Mouse (Mus musculus) erythroblast, embryonic 14.5 days (primary cell): ENCODE measurements around the gene Nme4. TPM values are rescaled to one million over a fixed set of nuclear protein-coding genes. Genes with fewer than 3 reads are reported as not detected.
"Not testable (repeated sequence)": the region's sequence is repeated elsewhere in the genome, so short reads cannot be mapped to it uniquely, and the experiment has no call there.

Source experiments
- H3K27me3 ChIP-seq: 2 replicates; pipeline ENCODE4 v1.6.1; 2012; ENCODE audit warnings: inconsistent platforms; ENCODE audit not compliant: control insufficient read depth
- H3K36me3 ChIP-seq: 2 replicates; pipeline ENCODE4 v1.6.1; 2012; ENCODE audit warnings: mild to moderate bottlenecking, inconsistent platforms; ENCODE audit not compliant: control insufficient read depth
- H3K4me1 ChIP-seq: 2 replicates; pipeline ENCODE4 v1.6.1; 2012; ENCODE audit warnings: inconsistent platforms; ENCODE audit not compliant: control insufficient read depth
- H3K4me3 ChIP-seq: replicated peaks from 2 replicates; pipeline ENCODE3; 2012; ENCODE audit warnings: moderate library complexity, mild to moderate bottlenecking, inconsistent platforms
- H3K9me3 ChIP-seq: 2 replicates; pipeline ENCODE4 v1.6.1; 2012; ENCODE audit warnings: low read length, inconsistent platforms, mixed read lengths; ENCODE audit not compliant: control insufficient read depth
- GATA1 ChIP-seq: IDR thresholded peaks from 2 replicates; pipeline ENCODE4 v1.6.1; 2012; ENCODE audit warnings: low read length, inconsistent platforms, mixed read lengths
- TAL1 ChIP-seq: IDR thresholded peaks from 3 replicates; pipeline ENCODE4 v1.6.1; 2012; ENCODE audit warnings: low read length, inconsistent platforms, mixed read lengths
- polyA plus RNA-seq: library from polyadenylated mRNA; stranded (reverse); fragments of >175 nt; gene quantifications from 2 replicates; pipeline ENCODE4 v1.2.3, GENCODE M21; 2012

The Nme4 gene
- polyA plus RNA-seq, 1 experiment, result 9.0 TPM

DNA sequence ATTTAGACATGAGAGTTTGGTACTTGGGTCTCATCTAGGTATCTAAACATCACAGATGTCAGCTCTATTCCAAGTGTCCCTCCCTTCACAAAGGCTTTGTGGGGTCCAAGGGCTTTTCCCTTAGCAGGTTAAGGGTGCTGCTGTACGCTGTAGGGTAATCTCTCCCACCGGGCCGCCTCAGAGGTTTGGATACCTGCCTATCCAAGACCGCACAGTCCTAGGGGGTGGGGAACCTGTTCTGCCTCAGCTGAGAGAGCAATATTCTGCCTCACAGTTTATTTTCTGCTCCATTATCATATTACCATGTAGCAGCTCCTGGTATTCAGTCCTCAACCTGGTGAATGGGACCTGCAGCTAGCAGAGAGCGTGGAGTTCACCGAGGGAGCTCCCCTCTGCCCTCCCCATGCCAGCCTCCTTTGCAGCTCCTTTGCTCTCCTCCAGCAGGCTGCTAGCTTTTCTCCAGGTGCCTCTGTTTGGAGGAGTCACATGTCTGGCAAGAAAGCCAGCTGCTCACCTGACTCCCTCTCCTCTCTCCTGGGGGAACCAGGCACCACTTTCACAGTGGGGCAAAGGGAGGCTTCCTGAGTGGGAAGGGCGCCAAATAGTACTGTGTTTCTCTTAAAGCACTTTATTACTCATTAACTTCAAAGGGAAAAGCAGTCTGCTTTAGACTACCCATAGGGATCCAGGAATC lies 19.9 kb upstream of the Nme4 start:
- Histone ChIP-seq H3K4me1 (peaks cover 26% of the 10 kb centered on the region), H3K4me3 (no peak overlapping the region), H3K27me3 (peaks cover 65% of the 10 kb centered on the region), H3K9me3 (no peaks in the 10 kb centered on the region), H3K36me3 (no peaks in the 10 kb centered on the region)
- TF ChIP-seq GATA1 (no peak), TAL1 (no peak)

DNA sequence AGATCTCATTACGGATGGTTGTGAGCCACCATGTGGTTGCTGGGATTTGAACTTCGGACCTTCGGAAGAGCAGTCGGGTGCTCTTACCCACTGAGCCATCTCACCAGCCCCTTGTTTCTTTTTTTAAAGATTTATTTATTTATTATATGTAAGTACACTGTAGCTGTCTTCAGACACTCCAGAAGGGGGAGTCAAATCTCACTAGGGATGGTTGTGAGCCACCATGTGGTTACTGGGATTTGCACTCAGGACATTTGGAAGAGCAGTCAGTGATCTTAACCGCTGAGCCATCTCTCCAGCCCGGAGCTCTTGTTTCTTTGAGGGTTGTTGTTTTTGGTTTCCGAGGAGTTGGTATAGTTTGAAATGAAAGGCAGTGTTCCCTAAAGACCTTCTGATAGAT lies 19.1 kb upstream of the Nme4 start:
- H3K4me1 ChIP-seq, result peaks cover 18% of the 10 kb centered on the region
- not testable (repeated sequence) for H3K36me3 ChIP-seq, H3K4me3 ChIP-seq, H3K9me3 ChIP-seq
- H3K27me3 ChIP-seq, result peaks cover 71% of the 10 kb centered on the region

DNA sequence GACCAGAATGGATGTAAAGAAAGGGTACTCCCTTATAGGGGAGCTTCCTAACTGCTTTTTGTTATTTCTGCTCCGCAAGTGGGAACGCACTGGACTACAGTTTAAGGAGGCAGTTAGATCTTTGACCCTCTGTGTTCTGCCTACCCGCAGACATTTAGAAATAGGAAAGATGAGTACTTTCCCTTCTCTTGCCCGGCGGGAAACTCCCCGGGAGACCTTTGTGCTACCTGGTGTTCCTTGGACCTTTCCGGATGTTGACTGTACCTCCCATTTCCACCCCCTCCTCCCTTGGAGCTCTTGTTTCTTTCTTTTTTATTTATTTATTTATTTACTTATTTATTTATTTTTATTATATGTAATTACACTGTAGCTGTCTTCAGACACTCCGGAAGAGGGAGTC lies 18.7 kb upstream of the Nme4 start:
- Histone ChIP-seq H3K9me3 (no peaks in the 10 kb centered on the region), H3K27me3 (peaks cover 74% of the 10 kb centered on the region), H3K4me1 (peaks cover 18% of the 10 kb centered on the region), H3K4me3 (peak overlapping the region; percentile 71), H3K36me3 (no peaks in the 10 kb centered on the region)
- no peak for TF ChIP-seq TAL1
- no peak for TF ChIP-seq GATA1

DNA sequence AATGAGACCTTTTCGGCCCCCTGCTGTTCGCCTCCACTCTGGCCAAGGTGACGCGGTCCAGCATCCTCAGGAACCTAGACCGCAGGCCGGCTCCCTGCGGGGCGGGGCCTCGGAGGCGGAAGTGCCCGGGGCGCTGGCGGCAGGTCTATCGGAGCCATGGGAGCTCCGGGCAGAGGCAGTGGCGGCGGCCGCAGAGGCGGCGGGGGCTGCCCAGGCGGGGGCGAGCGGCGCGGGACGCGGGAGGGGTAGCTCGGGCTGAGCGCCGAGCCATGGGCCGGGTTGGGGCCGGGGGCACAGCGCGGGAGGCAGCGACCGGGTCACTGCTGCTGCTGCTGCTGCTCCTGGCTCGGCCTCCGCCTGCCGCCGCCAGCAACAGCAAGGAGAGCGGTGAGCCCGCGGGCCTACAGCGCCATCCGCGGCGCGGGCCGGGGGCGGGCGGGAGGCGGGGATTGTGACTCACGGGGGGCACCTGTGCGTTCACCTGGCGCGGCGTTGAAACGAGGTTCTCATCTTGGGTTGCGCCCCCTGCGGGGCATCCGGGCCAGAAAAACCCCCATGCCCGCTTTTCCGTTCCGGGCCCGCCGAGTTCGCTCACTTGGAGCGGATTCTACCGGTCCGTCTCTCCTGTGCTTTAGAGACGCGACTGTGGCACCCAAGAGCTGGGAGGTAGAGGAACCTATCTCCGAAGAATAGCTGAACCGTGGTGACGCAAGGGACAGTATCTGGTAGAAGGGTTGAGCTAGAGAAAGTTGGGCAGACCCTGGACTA lies 18.0 kb upstream of the Nme4 start, which contains the start of gene Tmem8:
Tmem8 (plus strand) TSS at position 119 of the 768 bp plus-strand sequence.
- Histone ChIP-seq H3K4me1 (peaks cover 18% of the 10 kb centered on the region), H3K27me3 (peaks cover 76% of the 10 kb centered on the region), H3K4me3 (peak within 1 kb of the TSS; percentile 71), H3K9me3 (no peaks in the 10 kb centered on the region), H3K36me3 (no peaks in the 10 kb centered on the region)
- TF ChIP-seq TAL1, result no peak
- TF ChIP-seq GATA1, result no peak

DNA sequence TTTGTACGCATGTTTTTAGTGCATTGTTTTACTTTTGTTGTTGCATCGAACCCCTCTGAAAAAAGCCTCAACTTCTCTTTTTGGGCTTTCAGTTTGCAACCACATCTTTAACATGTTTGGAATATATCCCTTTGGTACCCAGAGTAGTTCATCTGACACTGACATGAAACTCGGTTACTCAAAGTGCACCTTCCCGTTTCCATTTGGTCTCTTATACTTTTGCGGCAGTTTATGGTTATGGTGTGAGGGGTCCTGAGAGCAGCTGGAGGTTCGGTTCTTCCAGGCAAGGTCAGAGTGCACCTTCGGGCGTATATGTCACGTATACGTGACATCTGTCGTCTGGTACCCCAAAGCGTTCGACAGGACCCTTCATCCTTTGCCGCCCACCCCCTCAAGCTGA lies 17.3 kb upstream of the Nme4 start:
- Histone ChIP-seq H3K36me3 (no peaks in the 10 kb centered on the region), H3K4me3 (peak overlapping the region; percentile 71), H3K27me3 (peaks cover 76% of the 10 kb centered on the region), H3K4me1 (peaks cover 18% of the 10 kb centered on the region), H3K9me3 (no peaks in the 10 kb centered on the region)
- TF ChIP-seq TAL1, result no peak
- TF ChIP-seq GATA1, result no peak

DNA sequence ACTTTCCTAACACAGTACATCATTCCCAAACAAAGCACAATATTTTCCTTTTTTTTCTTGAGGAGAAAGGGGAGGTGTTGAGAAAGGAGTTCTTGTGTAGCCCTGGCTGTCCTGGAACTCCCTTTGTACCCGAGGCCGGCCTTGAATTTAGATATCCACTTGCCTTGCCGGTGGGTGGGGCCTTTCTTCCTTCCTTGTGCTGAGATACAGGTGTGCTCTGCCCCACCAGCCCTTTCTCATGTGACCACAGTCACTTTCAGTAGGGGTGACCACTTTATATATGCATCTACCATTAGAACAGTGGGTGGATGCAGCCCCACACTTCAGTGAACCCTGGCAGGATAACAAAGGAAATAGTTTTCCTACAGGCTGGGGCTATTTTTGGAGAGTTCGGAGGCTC lies 16.3 kb upstream of the Nme4 start:
- Histone ChIP-seq H3K9me3 (no peaks in the 10 kb centered on the region), H3K36me3 (no peaks in the 10 kb centered on the region), H3K4me3 (no peak overlapping the region), H3K27me3 (peaks cover 71% of the 10 kb centered on the region), H3K4me1 (peaks cover 18% of the 10 kb centered on the region)
- TF ChIP-seq TAL1, result no peak
- TF ChIP-seq GATA1, result no peak

DNA sequence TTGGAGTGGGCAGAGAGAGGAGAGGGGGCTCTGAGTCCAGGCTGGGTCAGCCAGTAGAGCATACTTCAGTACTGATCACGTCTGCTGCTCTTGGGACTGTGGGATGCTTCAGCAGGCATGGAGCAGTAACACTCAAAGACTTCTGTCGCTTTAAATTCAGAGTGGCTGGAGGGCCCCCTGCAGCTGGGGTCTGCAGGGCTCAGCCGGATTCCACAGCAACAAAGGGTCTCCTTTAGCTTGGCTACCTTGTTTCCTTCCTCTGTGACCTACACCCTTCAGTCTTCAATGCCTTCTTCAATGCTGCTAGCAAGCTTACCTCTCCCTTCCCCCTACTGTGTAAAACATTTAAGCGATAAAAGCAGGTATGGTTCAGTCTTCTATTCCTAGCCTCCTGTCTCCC lies 15.6 kb upstream of the Nme4 start:
- TF ChIP-seq GATA1 (no peak), TAL1 (no peak)

DNA sequence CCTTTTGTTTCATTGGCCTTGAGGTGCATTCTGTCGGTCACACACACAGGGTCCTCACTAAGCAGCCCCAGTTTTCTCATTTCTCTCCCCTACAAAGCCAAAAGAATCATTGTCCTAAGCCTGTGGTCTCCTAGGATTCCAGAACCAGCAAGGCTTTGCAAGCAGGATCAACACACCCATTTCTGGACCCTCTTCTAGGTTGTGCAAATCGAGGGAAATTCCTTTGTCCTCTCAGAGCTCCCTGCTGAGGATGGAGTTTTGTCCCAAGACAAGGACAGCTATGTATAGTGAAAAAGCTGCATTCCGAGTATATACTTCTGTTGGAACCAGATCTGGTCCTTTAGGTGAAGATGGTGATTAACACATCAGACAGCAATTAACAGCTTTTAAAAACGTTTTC lies 14.8 kb upstream of the Nme4 start:
- Histone ChIP-seq H3K36me3 (no peaks in the 10 kb centered on the region), H3K4me3 (no peak overlapping the region), H3K4me1 (peaks cover 18% of the 10 kb centered on the region), H3K27me3 (peaks cover 59% of the 10 kb centered on the region), H3K9me3 (no peaks in the 10 kb centered on the region)
- no peak for TF ChIP-seq TAL1
- no peak for TF ChIP-seq GATA1

More for the DNA sequence above, 15.6 kb upstream of the Nme4 start:
- no peaks in the 10 kb centered on the region for H3K9me3 ChIP-seq
- H3K4me1 ChIP-seq, result peaks cover 18% of the 10 kb centered on the region
- no peaks in the 10 kb centered on the region for H3K36me3 ChIP-seq
- peaks cover 67% of the 10 kb centered on the region for H3K27me3 ChIP-seq
- no peak overlapping the region for H3K4me3 ChIP-seq

DNA sequence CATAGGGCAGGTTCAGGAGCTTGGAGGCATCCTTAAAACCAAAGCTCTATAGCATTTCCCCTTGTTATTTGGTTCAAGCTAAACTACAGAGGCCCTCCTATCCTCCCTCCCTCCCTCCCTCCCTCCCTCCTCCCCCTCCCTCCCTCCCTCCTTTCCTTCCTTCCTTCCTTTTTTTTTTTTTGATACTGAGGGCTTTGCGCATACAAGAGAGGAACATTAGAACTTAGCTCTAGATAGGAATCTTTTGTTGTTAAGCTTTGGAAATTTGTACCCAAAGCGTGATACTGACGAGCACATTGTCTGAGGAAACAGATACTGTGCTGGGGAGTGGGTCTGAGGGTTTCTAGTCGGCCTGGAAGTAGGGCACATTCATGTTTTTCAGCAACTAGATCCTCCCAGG lies 10.2 kb upstream of the Nme4 start:
- no peak for TF ChIP-seq GATA1
- TF ChIP-seq TAL1, result no peak
- Histone ChIP-seq H3K36me3 (no peaks in the 10 kb centered on the region), H3K4me1 (peaks cover 8% of the 10 kb centered on the region), H3K4me3 (no peak overlapping the region), H3K27me3 (peaks cover 13% of the 10 kb centered on the region), H3K9me3 (no peaks in the 10 kb centered on the region)
